Mouse (Mus musculus): Measurements from ENCODE around the gene Slc38a1. TPM values are rescaled to one million over a fixed set of nuclear protein-coding genes. Genes with fewer than 3 reads are reported as not detected.

The Slc38a1 gene
- polyA plus RNA-seq, 1 experiment, result 0.43 TPM

DNA sequence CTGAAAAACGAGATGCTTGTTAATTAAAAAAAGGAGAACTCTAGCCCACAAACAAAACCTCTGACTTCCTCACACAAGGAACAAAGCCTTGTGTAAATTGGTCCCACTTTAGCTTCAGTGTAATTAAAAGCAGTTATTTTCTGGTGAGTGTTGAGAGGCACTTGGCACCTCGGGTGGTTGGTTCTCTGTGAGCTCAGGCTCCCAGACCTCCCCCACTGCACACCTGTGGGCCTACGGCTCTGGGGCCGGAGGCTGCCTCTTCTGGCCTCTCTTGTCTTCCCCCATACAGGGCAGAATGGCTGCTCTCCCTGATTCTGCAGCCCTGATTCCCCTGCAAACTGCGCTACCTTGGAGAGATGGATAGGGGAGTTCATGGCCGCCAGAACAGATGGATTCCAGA is 49.3 kb downstream of the Slc38a1 start:
- no peaks in the 10 kb centered on the region for H3K27me3 ChIP-seq (ENCODE audit: control insufficient read depth)
- H3K4me1 ChIP-seq (ENCODE audit: control insufficient read depth), result no peaks in the 10 kb centered on the region
- TF ChIP-seq TAL1 (IDR thresholded peaks at IDR 0.05; ENCODE audit: low read length) (no peak), GATA1 (IDR thresholded peaks at IDR 0.05; ENCODE audit: low read length) (no peak)
- H3K9me3 ChIP-seq (ENCODE audit: control insufficient read depth, low read length), result no peaks in the 10 kb centered on the region
- H3K36me3 ChIP-seq (ENCODE audit: control insufficient read depth), result peaks cover 32% of the 10 kb centered on the region
- H3K4me3 ChIP-seq (replicated peaks), result no peak overlapping the region

- Histone ChIP-seq H3K9me3 (ENCODE audit: control insufficient read depth, low read length) (no peaks in the 10 kb centered on the region), H3K4me3 (replicated peaks) (no peak overlapping the region), H3K36me3 (ENCODE audit: control insufficient read depth) (peaks cover 34% of the 10 kb centered on the region), H3K27me3 (ENCODE audit: control insufficient read depth) (no peaks in the 10 kb centered on the region), H3K4me1 (ENCODE audit: control insufficient read depth) (no peaks in the 10 kb centered on the region)
- TF ChIP-seq TAL1 (IDR thresholded peaks at IDR 0.05; ENCODE audit: low read length) (no peak), GATA1 (IDR thresholded peaks at IDR 0.05; ENCODE audit: low read length) (no peak)
Measured at GRCm38 (mm10) chr15:96592976-96593375, 49.7 kb downstream of the Slc38a1 start.

DNA sequence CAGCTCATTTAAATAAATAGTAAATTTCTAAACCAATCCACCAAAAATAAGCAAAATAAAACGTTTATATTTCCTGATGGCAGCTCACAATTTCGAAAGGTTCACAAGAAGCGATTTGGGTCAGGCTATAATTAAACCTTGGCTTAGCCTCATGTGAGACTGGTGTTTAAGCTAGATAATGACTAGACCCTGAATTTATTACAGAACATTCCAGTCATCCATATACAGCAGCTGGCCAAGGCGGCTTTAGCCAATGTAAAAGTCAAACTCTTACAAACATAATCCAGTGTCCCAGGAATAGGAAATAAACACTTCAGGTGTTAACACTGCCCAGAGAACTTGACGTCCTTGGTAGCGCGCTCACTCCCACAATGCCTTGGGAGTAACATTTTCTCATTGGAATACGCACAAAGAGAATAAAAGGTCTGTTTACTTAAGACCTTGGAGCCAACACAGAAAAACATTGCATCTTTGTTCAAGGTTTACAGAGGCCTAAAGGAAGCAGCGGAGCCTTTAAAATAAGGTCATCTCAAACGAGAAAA is 50.8 kb downstream of the Slc38a1 start:
- Histone ChIP-seq H3K9me3 (ENCODE audit: control insufficient read depth, low read length) (no peaks in the 10 kb centered on the region), H3K36me3 (ENCODE audit: control insufficient read depth) (peaks cover 43% of the 10 kb centered on the region), H3K4me3 (replicated peaks) (no peak overlapping the region)

GRCm38 (mm10) chr15:96588996-96589657 is 53.6 kb downstream of the Slc38a1 start:
- no peak overlapping the region for H3K4me3 ChIP-seq (replicated peaks)
- H3K27me3 ChIP-seq (ENCODE audit: control insufficient read depth), result no peaks in the 10 kb centered on the region
- TF ChIP-seq TAL1 (IDR thresholded peaks at IDR 0.05; ENCODE audit: low read length), result no peak
- no peak for TF ChIP-seq GATA1 (IDR thresholded peaks at IDR 0.05; ENCODE audit: low read length)
- no peaks in the 10 kb centered on the region for H3K9me3 ChIP-seq (ENCODE audit: control insufficient read depth, low read length)
- H3K4me1 ChIP-seq (ENCODE audit: control insufficient read depth), result no peaks in the 10 kb centered on the region
- peaks cover 65% of the 10 kb centered on the region for H3K36me3 ChIP-seq (ENCODE audit: control insufficient read depth)

More for the DNA sequence above, 50.8 kb downstream of the Slc38a1 start:
- no peak for TF ChIP-seq GATA1 (IDR thresholded peaks at IDR 0.05; ENCODE audit: low read length)
- no peak for TF ChIP-seq TAL1 (IDR thresholded peaks at IDR 0.05; ENCODE audit: low read length)
- Histone ChIP-seq H3K4me1 (ENCODE audit: control insufficient read depth) (no peaks in the 10 kb centered on the region), H3K27me3 (ENCODE audit: control insufficient read depth) (no peaks in the 10 kb centered on the region)

GRCm38 (mm10) chr15:96587998-96588397 is 54.7 kb downstream of the Slc38a1 start:
- TF ChIP-seq GATA1 (IDR thresholded peaks at IDR 0.05; ENCODE audit: low read length), result no peak
- no peak for TF ChIP-seq TAL1 (IDR thresholded peaks at IDR 0.05; ENCODE audit: low read length)
- Histone ChIP-seq H3K27me3 (ENCODE audit: control insufficient read depth) (no peaks in the 10 kb centered on the region), H3K4me3 (replicated peaks) (no peak overlapping the region), H3K36me3 (ENCODE audit: control insufficient read depth) (peaks cover 70% of the 10 kb centered on the region), H3K9me3 (ENCODE audit: control insufficient read depth, low read length) (no peaks in the 10 kb centered on the region), H3K4me1 (ENCODE audit: control insufficient read depth) (no peaks in the 10 kb centered on the region)

DNA sequence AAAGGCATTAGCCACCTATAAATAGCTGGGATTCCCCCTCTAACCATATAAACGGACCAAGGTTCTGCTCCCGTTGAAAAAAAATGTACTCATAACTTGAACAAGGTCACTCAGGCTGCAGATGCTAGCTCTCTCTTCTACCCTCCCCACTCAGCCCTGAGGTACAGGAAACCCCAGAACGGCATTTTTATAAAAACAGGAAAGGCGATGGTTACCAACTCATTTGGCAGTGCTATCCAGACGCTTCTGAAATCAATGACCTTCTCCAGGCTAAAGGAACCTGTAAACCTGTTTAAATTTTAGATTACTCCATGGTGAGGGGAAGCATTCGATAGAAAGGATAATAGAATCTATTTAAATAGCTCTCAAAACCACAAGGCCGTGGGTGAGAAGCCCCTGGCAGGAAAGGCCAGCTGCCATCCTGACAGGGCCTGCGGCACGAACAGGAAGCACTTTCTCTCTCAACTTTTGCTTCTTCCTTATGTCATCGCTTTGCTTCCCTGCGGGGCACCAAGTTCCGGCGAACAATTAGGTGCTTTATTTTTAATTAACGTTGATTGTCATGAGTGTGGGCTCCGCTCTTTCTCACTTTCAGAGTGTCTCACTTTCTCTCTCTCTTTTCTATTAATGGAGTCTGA is 59.2 kb downstream of the Slc38a1 start:
- H3K4me3 ChIP-seq (replicated peaks), result no peak overlapping the region
- H3K9me3 ChIP-seq (ENCODE audit: control insufficient read depth, low read length), result no peaks in the 10 kb centered on the region
- H3K36me3 ChIP-seq (ENCODE audit: control insufficient read depth), result peaks cover 59% of the 10 kb centered on the region
- TF ChIP-seq GATA1 (IDR thresholded peaks at IDR 0.05; ENCODE audit: low read length), result no peak
- no peak for TF ChIP-seq TAL1 (IDR thresholded peaks at IDR 0.05; ENCODE audit: low read length)
- H3K27me3 ChIP-seq (ENCODE audit: control insufficient read depth), result no peaks in the 10 kb centered on the region
- no peaks in the 10 kb centered on the region for H3K4me1 ChIP-seq (ENCODE audit: control insufficient read depth)

GRCm38 (mm10) chr15:96576998-96577397 is 65.7 kb downstream of the Slc38a1 start:
- Histone ChIP-seq H3K9me3 (ENCODE audit: control insufficient read depth, low read length) (no peaks in the 10 kb centered on the region), H3K36me3 (ENCODE audit: control insufficient read depth) (peaks cover 44% of the 10 kb centered on the region), H3K27me3 (ENCODE audit: control insufficient read depth) (no peaks in the 10 kb centered on the region), H3K4me3 (replicated peaks) (no peak overlapping the region), H3K4me1 (ENCODE audit: control insufficient read depth) (no peaks in the 10 kb centered on the region)
- TF ChIP-seq TAL1 (IDR thresholded peaks at IDR 0.05; ENCODE audit: low read length) (no peak), GATA1 (IDR thresholded peaks at IDR 0.05; ENCODE audit: low read length) (no peak)

GRCm38 (mm10) chr15:96568983-96569363 is 73.7 kb downstream of the Slc38a1 start:
- no peak overlapping the region for H3K4me3 ChIP-seq (replicated peaks)
- H3K27me3 ChIP-seq (ENCODE audit: control insufficient read depth), result no peaks in the 10 kb centered on the region
- no peaks in the 10 kb centered on the region for H3K9me3 ChIP-seq (ENCODE audit: control insufficient read depth, low read length)
- TF ChIP-seq GATA1 (IDR thresholded peaks at IDR 0.05; ENCODE audit: low read length) (no peak), TAL1 (IDR thresholded peaks at IDR 0.05; ENCODE audit: low read length) (no peak)
- no peaks in the 10 kb centered on the region for H3K36me3 ChIP-seq (ENCODE audit: control insufficient read depth)
- peaks cover 8% of the 10 kb centered on the region for H3K4me1 ChIP-seq (ENCODE audit: control insufficient read depth)

GRCm38 (mm10) chr15:96568271-96568982 is 74.3 kb downstream of the Slc38a1 start:
- H3K9me3 ChIP-seq (ENCODE audit: control insufficient read depth, low read length), result no peaks in the 10 kb centered on the region
- no peaks in the 10 kb centered on the region for H3K27me3 ChIP-seq (ENCODE audit: control insufficient read depth)
- peaks cover 8% of the 10 kb centered on the region for H3K4me1 ChIP-seq (ENCODE audit: control insufficient read depth)
- H3K36me3 ChIP-seq (ENCODE audit: control insufficient read depth), result no peaks in the 10 kb centered on the region
- H3K4me3 ChIP-seq (replicated peaks), result no peak overlapping the region
- TF ChIP-seq GATA1 (IDR thresholded peaks at IDR 0.05; ENCODE audit: low read length) (no peak), TAL1 (IDR thresholded peaks at IDR 0.05; ENCODE audit: low read length) (no peak)
